Mouse (Mus musculus): ENCODE data around the gene Hist1h2ah. TPM values are rescaled to one million over a fixed set of nuclear protein-coding genes. Genes with fewer than 3 reads are reported as not detected.
"Not testable (repeated sequence)": the region's sequence is repeated elsewhere in the genome, so short reads cannot be mapped to it uniquely, and the experiment has no call there.

Hist1h2ah gene
- polyA plus RNA-seq (2014; fragmentation: Nextera tagmentation; extraction: Ambion mirVana) = 10.7 and 13.3 TPM in 2 replicates

GRCm38 (mm10) chr13:22035267-22036148, at the start of gene Hist1h2ah, which contains the start of gene Hist1h2bk:
Gene Hist1h2ah, minus strand, starts transcription at chr13:22035568.
Gene Hist1h2bk, plus strand, starts transcription at chr13:22035870.
- not testable (repeated sequence) for H3K36me3 ChIP-seq (ENCODE audit: control insufficient read depth, insufficient read depth, low read length); H3K27me3 ChIP-seq (replicated peaks; ENCODE audit: control insufficient read depth, insufficient read depth, low read length); H3K9me3 ChIP-seq (ENCODE audit: control insufficient read depth, low read length)
- Histone ChIP-seq H3K4me3 (ENCODE audit: low read depth, low read length) (peak within 1 kb of the TSS; percentile 45), H3K27ac (ENCODE audit: low read depth, low read length) (peak within 1 kb of the TSS; percentile 94), H3K9ac (ENCODE audit: low read depth, low read length) (peak within 1 kb of the TSS; percentile 89), H3K4me1 (replicated peaks; ENCODE audit: control insufficient read depth, insufficient read depth, low read length) (peaks cover 20% of the 10 kb centered on the region; the same call in 1 of the 2 replicates), H3K4me2 (peak within 1 kb of the TSS; percentile 80)
- under 1% methylated on average over 22 of the region's 69 CpGs for WGBS
- ATAC-seq (replicated peaks; ENCODE audit: low FRiP score) (peak; percentile 91), DNase-seq (ENCODE audit: low spot score) (peak; percentile 82)

GRCm38 (mm10) chr13:22084140-22084539, 48.8 kb upstream of the Hist1h2ah start, which contains the start of gene Vmn1r188:
Gene Vmn1r188, plus strand, starts transcription at chr13:22084440.
- DNase-seq (ENCODE audit: low spot score); ATAC-seq (replicated peaks; ENCODE audit: low FRiP score); H3K36me3 ChIP-seq (ENCODE audit: control insufficient read depth, insufficient read depth, low read length); H3K9ac ChIP-seq (ENCODE audit: low read depth, low read length); H3K9me3 ChIP-seq (ENCODE audit: control insufficient read depth, low read length); H3K4me2 ChIP-seq; H3K27ac ChIP-seq (ENCODE audit: low read depth, low read length); H3K4me3 ChIP-seq (ENCODE audit: low read depth, low read length); H3K27me3 ChIP-seq (replicated peaks; ENCODE audit: control insufficient read depth, insufficient read depth, low read length); H3K4me1 ChIP-seq (replicated peaks; ENCODE audit: control insufficient read depth, insufficient read depth, low read length): not testable (repeated sequence)
- WGBS = 81% methylated on average over 1 of the region's 1 CpGs

- no peaks in the 10 kb centered on the region for H3K36me3 ChIP-seq (ENCODE audit: control insufficient read depth, insufficient read depth, low read length)
- no peaks in the 10 kb centered on the region for H3K9me3 ChIP-seq (ENCODE audit: control insufficient read depth, low read length)
- WGBS = 55% methylated on average over 1 of the region's 1 CpGs
- H3K27me3 ChIP-seq (replicated peaks; ENCODE audit: control insufficient read depth, insufficient read depth, low read length) = no peaks in the 10 kb centered on the region
- ATAC-seq (replicated peaks; ENCODE audit: low FRiP score) (no peak), DNase-seq (ENCODE audit: low spot score) (no peak)
- no peak overlapping the region for H3K4me3 ChIP-seq (ENCODE audit: low read depth, low read length)
- H3K4me1 ChIP-seq (replicated peaks; ENCODE audit: control insufficient read depth, insufficient read depth, low read length) = no peaks in the 10 kb centered on the region
- no peak overlapping the region for H3K27ac ChIP-seq (ENCODE audit: low read depth, low read length)
- H3K4me2 ChIP-seq = no peak overlapping the region
- H3K9ac ChIP-seq (ENCODE audit: low read depth, low read length) = no peak overlapping the region
Observed at GRCm38 (mm10) chr13:22063468-22063867, 28.1 kb upstream of the Hist1h2ah start.

- Histone ChIP-seq H3K4me3 (ENCODE audit: low read depth, low read length) (no peak overlapping the region), H3K9ac (ENCODE audit: low read depth, low read length) (no peak overlapping the region), H3K9me3 (ENCODE audit: control insufficient read depth, low read length) (no peaks in the 10 kb centered on the region), H3K27ac (ENCODE audit: low read depth, low read length) (no peak overlapping the region), H3K4me1 (replicated peaks; ENCODE audit: control insufficient read depth, insufficient read depth, low read length) (no peaks in the 10 kb centered on the region), H3K36me3 (ENCODE audit: control insufficient read depth, insufficient read depth, low read length) (no peaks in the 10 kb centered on the region), H3K4me2 (no peak overlapping the region), H3K27me3 (replicated peaks; ENCODE audit: control insufficient read depth, insufficient read depth, low read length) (no peaks in the 10 kb centered on the region)
- ATAC-seq (replicated peaks; ENCODE audit: low FRiP score) = no peak
- 45% methylated on average over 1 of the region's 1 CpGs for whole genome bisulfite sequencing
- no peak for DNase-seq (ENCODE audit: low spot score)
Observed at GRCm38 (mm10) chr13:22061422-22061821, 26.1 kb upstream of the Hist1h2ah start.

GRCm38 (mm10) chr13:22053754-22054153, 18.4 kb upstream of the Hist1h2ah start:
- no peak overlapping the region for H3K27ac ChIP-seq (ENCODE audit: low read depth, low read length)
- no peaks in the 10 kb centered on the region for H3K36me3 ChIP-seq (ENCODE audit: control insufficient read depth, insufficient read depth, low read length)
- 86% methylated on average over 1 of the region's 1 CpGs for WGBS
- no peaks in the 10 kb centered on the region for H3K9me3 ChIP-seq (ENCODE audit: control insufficient read depth, low read length)
- ATAC-seq (replicated peaks; ENCODE audit: low FRiP score) = no peak
- H3K4me3 ChIP-seq (ENCODE audit: low read depth, low read length) = no peak overlapping the region
- H3K27me3 ChIP-seq (replicated peaks; ENCODE audit: control insufficient read depth, insufficient read depth, low read length) = no peaks in the 10 kb centered on the region
- H3K4me2 ChIP-seq = no peak overlapping the region
- no peak for DNase-seq (ENCODE audit: low spot score)
- H3K9ac ChIP-seq (ENCODE audit: low read depth, low read length) = no peak overlapping the region
- no peaks in the 10 kb centered on the region for H3K4me1 ChIP-seq (replicated peaks; ENCODE audit: control insufficient read depth, insufficient read depth, low read length)

GRCm38 (mm10) chr13:22051523-22051859, 16.1 kb upstream of the Hist1h2ah start:
- Histone ChIP-seq H3K4me2 (peak overlapping the region; percentile 84), H3K27me3 (replicated peaks; ENCODE audit: control insufficient read depth, insufficient read depth, low read length) (no peaks in the 10 kb centered on the region), H3K9ac (ENCODE audit: low read depth, low read length) (peak overlapping the region; percentile 70), H3K27ac (ENCODE audit: low read depth, low read length) (0 out of 2 replicates have a peak overlapping the region, but pooled peaks have one; percentile 72), H3K4me3 (ENCODE audit: low read depth, low read length) (peak overlapping the region; percentile 61), H3K4me1 (replicated peaks; ENCODE audit: control insufficient read depth, insufficient read depth, low read length) (no peaks in the 10 kb centered on the region), H3K36me3 (ENCODE audit: control insufficient read depth, insufficient read depth, low read length) (no peaks in the 10 kb centered on the region), H3K9me3 (ENCODE audit: control insufficient read depth, low read length) (no peaks in the 10 kb centered on the region)
- DNase-seq (ENCODE audit: low spot score) (no peak), ATAC-seq (replicated peaks; ENCODE audit: low FRiP score) (no peak)
- 10% methylated on average over 5 of the region's 5 CpGs for WGBS

GRCm38 (mm10) chr13:22050591-22051522, 15.5 kb upstream of the Hist1h2ah start:
- peak overlapping the region; percentile 72 for H3K27ac ChIP-seq (ENCODE audit: low read depth, low read length)
- peak overlapping the region; percentile 70 for H3K9ac ChIP-seq (ENCODE audit: low read depth, low read length)
- H3K9me3 ChIP-seq (ENCODE audit: control insufficient read depth, low read length) = no peaks in the 10 kb centered on the region
- H3K27me3 ChIP-seq (replicated peaks; ENCODE audit: control insufficient read depth, insufficient read depth, low read length) = no peaks in the 10 kb centered on the region
- H3K4me1 ChIP-seq (replicated peaks; ENCODE audit: control insufficient read depth, insufficient read depth, low read length) = no peaks in the 10 kb centered on the region
- DNase-seq (ENCODE audit: low spot score) = peak; percentile 95
- WGBS = under 1% methylated on average over 52 of the region's 52 CpGs
- H3K36me3 ChIP-seq (ENCODE audit: control insufficient read depth, insufficient read depth, low read length) = no peaks in the 10 kb centered on the region
- ATAC-seq (replicated peaks; ENCODE audit: low FRiP score) = peak; percentile 94
- H3K4me2 ChIP-seq = peak overlapping the region; percentile 84
- H3K4me3 ChIP-seq (ENCODE audit: low read depth, low read length) = peak overlapping the region; percentile 61

GRCm38 (mm10) chr13:22049737-22050440, 14.5 kb upstream of the Hist1h2ah start:
- Histone ChIP-seq H3K4me3 (ENCODE audit: low read depth, low read length) (peak overlapping the region; percentile 61), H3K9me3 (ENCODE audit: control insufficient read depth, low read length) (no peaks in the 10 kb centered on the region), H3K9ac (ENCODE audit: low read depth, low read length) (peak overlapping the region; percentile 68), H3K27ac (ENCODE audit: low read depth, low read length) (peak overlapping the region; percentile 72), H3K36me3 (ENCODE audit: control insufficient read depth, insufficient read depth, low read length) (no peaks in the 10 kb centered on the region), H3K4me2 (peak overlapping the region; percentile 84), H3K4me1 (replicated peaks; ENCODE audit: control insufficient read depth, insufficient read depth, low read length) (no peaks in the 10 kb centered on the region), H3K27me3 (replicated peaks; ENCODE audit: control insufficient read depth, insufficient read depth, low read length) (no peaks in the 10 kb centered on the region)
- peak; percentile 13; the same call in 1 of the 2 replicates for ATAC-seq (replicated peaks; ENCODE audit: low FRiP score)
- DNase-seq (ENCODE audit: low spot score) = peak; percentile 66
- 5% methylated on average over 14 of the region's 14 CpGs for WGBS

Measured in liver, embryonic 11.5 days (tissue).